Mouse (Mus musculus): ENCODE measurements at regions not wholly inside any gene's neighbourhood (a gene's known extent, or its start where the extent isn't known, plus 50 kb on each side); places are given as distances from the start of the nearest gene placed in this dataset.

- DNase-seq (ENCODE audit: low spot score in 2 of 2) = no peak
Observed at GRCm38 (mm10) chr5:47334299-47334698, 648.6 kb upstream of the Slit2 start.

GRCm38 (mm10) chr5:47336511-47336910, 646.4 kb upstream of the Slit2 start:
- no peak for DNase-seq (ENCODE audit: low spot score in 2 of 2)

- no peak for DNase-seq (ENCODE audit: low spot score in 2 of 2)
Observed at GRCm38 (mm10) chr5:47339807-47340206, 643.1 kb upstream of the Slit2 start.

GRCm38 (mm10) chr5:47370184-47370583, 612.8 kb upstream of the Slit2 start:
- DNase-seq (ENCODE audit: low spot score in 2 of 2) = no peak

DNA sequence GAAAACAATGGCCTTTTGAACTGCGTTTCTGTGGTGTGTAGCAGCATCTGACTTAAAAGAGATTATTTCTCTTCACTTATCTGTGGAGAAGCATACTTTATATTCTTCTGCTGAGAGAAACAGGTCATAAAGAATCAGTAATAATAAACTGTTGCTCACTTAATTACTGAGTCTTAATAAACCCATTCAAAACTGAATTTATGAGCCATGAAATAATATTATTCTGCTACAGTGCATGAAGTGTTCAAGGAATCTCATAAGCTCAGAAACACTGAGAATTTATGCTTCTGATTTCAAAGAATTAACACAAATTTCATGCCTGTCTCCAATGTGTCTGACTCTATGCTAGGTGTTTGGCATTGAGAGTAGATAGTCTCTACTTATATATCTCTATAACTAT, 597.0 kb upstream of the Slit2 start:
- no peak for DNase-seq (ENCODE audit: low spot score in 2 of 2)

GRCm38 (mm10) chr5:47386750-47387149, 596.2 kb upstream of the Slit2 start:
- no peak for DNase-seq (ENCODE audit: low spot score in 2 of 2)

DNA sequence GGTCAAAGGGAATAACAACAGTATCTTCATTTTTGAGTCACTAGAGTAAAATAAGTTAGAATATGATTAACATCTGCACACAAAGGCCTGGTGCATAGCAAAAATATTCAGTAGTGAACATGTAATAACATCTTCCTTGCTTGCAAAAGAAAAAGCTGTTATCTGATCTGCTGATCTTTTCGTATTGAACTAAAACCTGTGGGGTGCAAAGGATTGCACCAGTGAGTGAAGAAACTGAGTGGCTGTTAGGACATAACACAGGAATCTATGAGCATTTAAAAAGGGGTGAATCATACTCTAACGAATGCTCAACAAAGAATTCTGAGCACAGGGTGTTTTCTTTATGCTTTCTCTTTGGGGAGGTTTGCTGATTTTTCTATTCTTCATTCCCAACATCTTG, 592.2 kb upstream of the Slit2 start:
- no peak for DNase-seq (ENCODE audit: low spot score in 2 of 2)

- no peak for DNase-seq (ENCODE audit: low spot score in 2 of 2)
Observed at GRCm38 (mm10) chr5:47396874-47397273, 586.1 kb upstream of the Slit2 start.

DNA sequence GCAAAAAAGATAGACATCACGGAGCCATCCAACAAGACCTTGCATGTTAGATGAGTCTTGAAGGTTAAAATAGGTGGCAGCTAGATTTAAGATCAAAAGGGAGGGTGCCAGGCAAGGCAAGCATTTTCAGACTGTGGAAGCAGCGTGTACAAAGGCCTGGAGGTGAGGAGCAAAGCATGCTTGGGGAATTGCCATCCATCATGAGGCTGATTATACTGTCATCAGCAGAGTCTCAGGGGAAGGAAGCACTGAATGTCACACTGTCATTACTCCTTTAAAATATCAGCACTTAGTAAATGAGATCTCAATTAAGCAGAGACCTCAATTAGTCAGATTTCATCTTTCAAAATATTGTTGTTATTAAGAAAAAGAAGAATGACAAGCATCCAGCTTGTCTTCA, 561.0 kb upstream of the Slit2 start:
- DNase-seq (ENCODE audit: low spot score in 2 of 2) = no peak

- DNase-seq (ENCODE audit: low spot score in 2 of 2) = no peak
Observed at GRCm38 (mm10) chr5:47426040-47426439, 556.9 kb upstream of the Slit2 start.

DNA sequence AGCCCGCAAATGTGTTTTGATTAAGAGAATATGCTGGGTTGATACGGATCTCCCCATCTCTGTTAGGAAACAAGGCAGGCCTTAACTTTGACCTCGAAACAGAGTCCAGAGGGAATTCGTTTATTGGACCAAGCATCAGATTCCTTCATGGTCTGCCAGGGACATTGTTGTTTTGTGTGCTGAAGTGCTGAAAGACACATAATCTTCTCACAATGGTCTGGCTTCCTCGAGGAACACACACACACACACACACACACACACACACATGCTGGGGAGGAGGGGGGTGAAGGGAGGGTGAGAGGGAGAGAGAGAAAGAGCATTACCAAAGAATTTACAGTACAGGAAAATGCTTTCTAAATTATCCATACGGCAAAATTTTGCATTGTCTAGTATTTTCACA, 556.5 kb upstream of the Slit2 start:
- no peak for DNase-seq (ENCODE audit: low spot score in 2 of 2)

- DNase-seq (ENCODE audit: low spot score in 2 of 2) = no peak
Observed at GRCm38 (mm10) chr5:47429217-47430172, 553.4 kb upstream of the Slit2 start.

DNA sequence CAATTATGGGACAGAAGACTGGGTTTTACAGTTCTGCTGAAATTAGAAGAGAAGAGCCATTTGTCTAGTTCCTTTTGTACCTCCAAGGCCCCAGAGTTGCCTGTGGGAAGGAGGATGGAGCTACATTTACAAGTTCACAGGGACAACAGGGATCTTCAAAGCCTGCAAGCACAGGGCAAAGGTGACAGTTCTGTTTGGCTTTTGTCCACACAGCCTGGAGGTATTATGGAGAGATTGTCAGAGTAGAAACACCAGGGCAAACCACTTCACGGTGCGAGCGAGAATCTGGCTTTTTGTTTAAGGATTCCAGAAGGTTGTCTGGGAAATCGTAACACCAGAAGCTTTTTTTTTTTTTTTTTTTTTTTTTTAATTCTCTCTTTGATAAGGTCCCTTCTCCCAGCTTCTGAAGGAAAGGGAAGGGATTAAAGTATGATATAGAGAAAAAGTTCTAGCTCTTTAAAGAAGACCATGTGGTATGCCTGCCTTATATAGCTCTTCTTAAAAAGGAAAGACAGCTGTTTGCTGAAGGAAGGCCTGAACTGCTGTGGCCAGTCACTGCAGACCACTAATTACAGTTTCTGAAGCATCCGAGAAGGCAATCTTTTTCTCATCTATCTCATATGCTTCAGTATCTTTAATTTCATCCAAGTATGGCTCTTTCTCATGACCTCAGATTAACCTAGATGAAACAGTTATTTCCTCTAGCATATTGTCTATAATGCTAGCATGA, 551.2 kb upstream of the Slit2 start:
- no peak for DNase-seq (ENCODE audit: low spot score in 2 of 2)

- DNase-seq (ENCODE audit: low spot score in 2 of 2) = no peak
Observed at GRCm38 (mm10) chr5:47436455-47436854, 546.5 kb upstream of the Slit2 start.

- no peak for DNase-seq (ENCODE audit: low spot score in 2 of 2)
Observed at GRCm38 (mm10) chr5:47446305-47447028, 536.5 kb upstream of the Slit2 start.

DNA sequence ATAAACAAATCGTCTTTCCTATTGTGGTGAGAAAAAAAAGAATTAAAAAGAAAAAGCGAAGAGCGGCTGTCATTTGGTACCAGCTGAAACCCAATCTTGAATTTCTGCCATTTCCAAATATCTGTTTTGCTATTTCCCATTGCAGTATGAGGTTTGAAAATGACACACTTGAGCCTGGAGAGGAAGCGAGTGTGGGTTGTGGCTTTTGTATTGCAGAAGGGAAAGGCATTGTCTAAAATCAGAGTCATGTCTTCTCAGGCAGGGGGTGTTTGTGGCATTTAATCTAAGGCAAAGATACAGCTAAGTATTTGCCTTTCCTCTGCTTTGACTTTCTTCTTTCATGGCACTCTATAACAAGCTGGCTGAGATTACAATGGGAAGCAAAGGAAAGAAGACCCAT, 518.1 kb upstream of the Slit2 start:
- no peak for DNase-seq (ENCODE audit: low spot score in 2 of 2)

- no peak for DNase-seq (ENCODE audit: low spot score in 2 of 2)
Observed at GRCm38 (mm10) chr5:47469394-47469793, 513.5 kb upstream of the Slit2 start.

- DNase-seq (ENCODE audit: low spot score in 2 of 2) = no peak
Observed at GRCm38 (mm10) chr5:47472027-47472825, 510.7 kb upstream of the Slit2 start.

- DNase-seq (ENCODE audit: low spot score in 2 of 2) = no peak
Observed at GRCm38 (mm10) chr5:47479908-47480307, 503.0 kb upstream of the Slit2 start.

GRCm38 (mm10) chr5:47496218-47496617, 486.7 kb upstream of the Slit2 start:
- DNase-seq (ENCODE audit: low spot score in 2 of 2) = no peak
